Mouse (Mus musculus): ENCODE measurements at regions not wholly inside any gene's neighbourhood (a gene's known extent, or its start where the extent isn't known, plus 50 kb on each side); places are given as distances from the start of the nearest gene placed in this dataset.

- TF ChIP-seq POLR2A (IDR thresholded peaks at IDR 0.05; ENCODE audit: extremely low read depth, insufficient read depth, low read length) = no peak
- TF ChIP-seq CTCF (IDR thresholded peaks at IDR 0.05; ENCODE audit: low read depth, low read length) = no peak
- Histone ChIP-seq H3K4me1 (ENCODE audit: control insufficient read depth, insufficient read depth, low read length) (no peaks in the 10 kb centered on the region), H3K79me2 (ENCODE audit: control insufficient read depth, insufficient read depth, low read length) (no peaks in the 10 kb centered on the region), H3K27me3 (ENCODE audit: control insufficient read depth, insufficient read depth, low read length) (no peaks in the 10 kb centered on the region), H3K4me3 (ENCODE audit: insufficient read depth, low read depth, low read length) (no peak overlapping the region), H3K36me3 (ENCODE audit: control insufficient read depth, insufficient read depth, low read length) (no peaks in the 10 kb centered on the region), H3K9ac (ENCODE audit: low read depth, low read length) (no peak overlapping the region), H3K27ac (replicated peaks; ENCODE audit: insufficient read depth, low read depth, low read length) (no peak overlapping the region)
- DNase-seq (ENCODE audit: extremely low read depth, low read depth, low spot score) = no peak
- 56% methylated on average over 3 of the region's 3 CpGs for WGBS
Observed at GRCm38 (mm10) chrX:158920217-158920616, 289.9 kb upstream of the Rps6ka3 start.

DNA sequence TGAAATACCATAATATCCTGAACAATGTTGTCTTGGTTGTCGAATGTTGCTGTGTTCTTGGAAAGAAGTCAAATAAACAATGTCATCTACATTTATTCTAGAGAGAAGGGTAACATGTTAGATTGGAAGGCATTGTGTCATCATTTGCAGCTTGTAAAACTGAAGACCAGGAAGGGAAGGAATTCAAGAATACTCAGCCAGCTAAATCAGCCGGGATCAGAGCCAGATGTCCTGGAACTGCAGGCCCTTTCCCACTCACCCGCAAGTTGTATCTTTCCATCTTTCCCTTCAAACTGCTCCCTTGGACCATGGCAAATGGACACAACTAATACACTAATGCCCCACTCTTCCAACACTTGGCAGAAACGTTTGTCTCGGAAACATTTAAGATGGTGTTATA is 288.7 kb upstream of the Rps6ka3 start:
- H3K4me1 ChIP-seq (ENCODE audit: control insufficient read depth, insufficient read depth, low read length) = no peaks in the 10 kb centered on the region
- 46% methylated on average over 5 of the region's 5 CpGs for WGBS
- H3K27ac ChIP-seq (replicated peaks; ENCODE audit: insufficient read depth, low read depth, low read length) = no peak overlapping the region
- no peak for DNase-seq (ENCODE audit: extremely low read depth, low read depth, low spot score)
- H3K9ac ChIP-seq (ENCODE audit: low read depth, low read length) = no peak overlapping the region
- no peak overlapping the region for H3K4me3 ChIP-seq (ENCODE audit: insufficient read depth, low read depth, low read length)
- H3K79me2 ChIP-seq (ENCODE audit: control insufficient read depth, insufficient read depth, low read length) = no peaks in the 10 kb centered on the region
- TF ChIP-seq POLR2A (IDR thresholded peaks at IDR 0.05; ENCODE audit: extremely low read depth, insufficient read depth, low read length) (no peak), CTCF (IDR thresholded peaks at IDR 0.05; ENCODE audit: low read depth, low read length) (no peak)
- H3K36me3 ChIP-seq (ENCODE audit: control insufficient read depth, insufficient read depth, low read length) = no peaks in the 10 kb centered on the region
- no peaks in the 10 kb centered on the region for H3K27me3 ChIP-seq (ENCODE audit: control insufficient read depth, insufficient read depth, low read length)

GRCm38 (mm10) chrX:158921838-158922450 is 288.2 kb upstream of the Rps6ka3 start:
- Histone ChIP-seq H3K27ac (replicated peaks; ENCODE audit: insufficient read depth, low read depth, low read length) (no peak overlapping the region), H3K9ac (ENCODE audit: low read depth, low read length) (no peak overlapping the region), H3K4me3 (ENCODE audit: insufficient read depth, low read depth, low read length) (no peak overlapping the region), H3K27me3 (ENCODE audit: control insufficient read depth, insufficient read depth, low read length) (no peaks in the 10 kb centered on the region), H3K4me1 (ENCODE audit: control insufficient read depth, insufficient read depth, low read length) (no peaks in the 10 kb centered on the region), H3K79me2 (ENCODE audit: control insufficient read depth, insufficient read depth, low read length) (no peaks in the 10 kb centered on the region), H3K36me3 (ENCODE audit: control insufficient read depth, insufficient read depth, low read length) (no peaks in the 10 kb centered on the region)
- peak; percentile 39 for DNase-seq (ENCODE audit: extremely low read depth, low read depth, low spot score)
- TF ChIP-seq POLR2A (IDR thresholded peaks at IDR 0.05; ENCODE audit: extremely low read depth, insufficient read depth, low read length) = no peak
- TF ChIP-seq CTCF (IDR thresholded peaks at IDR 0.05; ENCODE audit: low read depth, low read length) = peak; percentile 47; the same call in 1 of the 2 replicates
- WGBS = 27% methylated on average over 14 of the region's 14 CpGs

- Histone ChIP-seq H3K27me3 (ENCODE audit: control insufficient read depth, insufficient read depth, low read length) (no peaks in the 10 kb centered on the region), H3K4me3 (ENCODE audit: insufficient read depth, low read depth, low read length) (no peak overlapping the region), H3K79me2 (ENCODE audit: control insufficient read depth, insufficient read depth, low read length) (no peaks in the 10 kb centered on the region), H3K4me1 (ENCODE audit: control insufficient read depth, insufficient read depth, low read length) (no peaks in the 10 kb centered on the region), H3K36me3 (ENCODE audit: control insufficient read depth, insufficient read depth, low read length) (no peaks in the 10 kb centered on the region), H3K27ac (replicated peaks; ENCODE audit: insufficient read depth, low read depth, low read length) (no peak overlapping the region), H3K9ac (ENCODE audit: low read depth, low read length) (no peak overlapping the region)
- WGBS = 4% methylated on average over 14 of the region's 14 CpGs
- TF ChIP-seq POLR2A (IDR thresholded peaks at IDR 0.05; ENCODE audit: extremely low read depth, insufficient read depth, low read length) (no peak), CTCF (IDR thresholded peaks at IDR 0.05; ENCODE audit: low read depth, low read length) (no peak)
- no peak for DNase-seq (ENCODE audit: extremely low read depth, low read depth, low spot score)
Observed at GRCm38 (mm10) chrX:158923081-158923561, 287.0 kb upstream of the Rps6ka3 start.

DNA sequence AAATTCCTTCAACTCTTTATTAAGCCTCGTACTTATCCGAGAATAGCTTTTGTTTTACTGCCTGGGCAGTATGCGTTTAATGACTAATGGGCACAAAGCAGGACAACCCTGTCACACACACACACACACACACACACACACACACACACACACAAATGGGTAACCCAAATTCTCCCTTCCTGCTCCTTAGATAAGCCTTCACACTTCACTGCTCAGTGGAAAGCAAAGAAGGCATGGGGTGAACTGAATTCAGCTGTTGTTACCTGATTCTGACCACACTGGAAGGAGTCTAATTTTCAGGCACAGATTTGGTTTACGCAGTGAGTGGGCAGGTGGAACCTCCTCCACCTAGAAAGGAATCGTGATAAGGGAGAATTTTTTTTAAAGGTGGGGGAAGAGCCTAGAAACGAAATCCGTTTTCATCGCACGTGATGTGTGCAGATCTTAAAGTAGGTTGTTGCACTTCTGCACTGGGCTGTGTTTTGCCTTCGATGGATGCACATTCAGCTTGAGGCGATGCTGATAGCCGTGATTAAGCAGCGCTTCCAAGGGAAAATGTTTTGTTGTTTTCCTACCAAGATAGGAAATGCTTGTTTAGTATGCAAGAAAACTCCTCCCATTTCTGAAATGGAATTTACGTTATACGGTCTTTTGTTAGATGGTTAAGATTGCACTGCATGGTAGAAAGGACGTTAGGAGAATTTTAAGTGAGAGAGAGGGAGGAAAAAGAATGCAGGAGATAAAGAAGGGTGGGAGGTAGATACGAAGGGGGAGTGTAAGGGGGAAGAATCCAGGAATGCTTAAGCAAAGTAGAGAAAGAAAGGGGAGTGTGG is 286.2 kb upstream of the Rps6ka3 start:
- Histone ChIP-seq H3K79me2 (ENCODE audit: control insufficient read depth, insufficient read depth, low read length) (no peaks in the 10 kb centered on the region), H3K4me3 (ENCODE audit: insufficient read depth, low read depth, low read length) (no peak overlapping the region), H3K9ac (ENCODE audit: low read depth, low read length) (no peak overlapping the region), H3K36me3 (ENCODE audit: control insufficient read depth, insufficient read depth, low read length) (no peaks in the 10 kb centered on the region), H3K27ac (replicated peaks; ENCODE audit: insufficient read depth, low read depth, low read length) (no peak overlapping the region), H3K4me1 (ENCODE audit: control insufficient read depth, insufficient read depth, low read length) (no peaks in the 10 kb centered on the region), H3K27me3 (ENCODE audit: control insufficient read depth, insufficient read depth, low read length) (no peaks in the 10 kb centered on the region)
- TF ChIP-seq POLR2A (IDR thresholded peaks at IDR 0.05; ENCODE audit: extremely low read depth, insufficient read depth, low read length) (no peak), CTCF (IDR thresholded peaks at IDR 0.05; ENCODE audit: low read depth, low read length) (no peak)
- DNase-seq (ENCODE audit: extremely low read depth, low read depth, low spot score) = no peak
- 16% methylated on average over 17 of the region's 17 CpGs for WGBS
